Mouse (Mus musculus) midbrain, postnatal 0 days (tissue): ENCODE measurements at regions not wholly inside any gene's neighbourhood (a gene's known extent, or its start where the extent isn't known, plus 50 kb on each side); places are given as distances from the start of the nearest gene placed in this dataset.
A peak's percentile ranks its signal among the peaks of the same experiment; 100 is the strongest.

Experiments used
- ATAC-seq: fragments of 200-750 bp; cut with Nextera tagmentation; 2 replicates; pipeline ENCODE4 v1.8.0; 2017; ENCODE audit warnings: moderate number of reproducible peaks, mild to moderate bottlenecking, moderate TSS enrichment, moderate library complexity; ENCODE audit not compliant: low FRiP score
- DNase-seq: peaks from one replicate; pipeline ENCODE4 v3.0.0-alpha.2; 2015; ENCODE audit warnings: low spot score
- H3K27ac ChIP-seq: fragments of 300-500 bp; sonication (generic); 2 replicates; pipeline ENCODE4 v1.5.1; 2014; ENCODE audit warnings: low read depth, mild to moderate bottlenecking, low read length, mixed read lengths
- H3K27me3 ChIP-seq: fragments of 300-500 bp; sonication (generic); 2 replicates; pipeline ENCODE4 v1.6.1; 2014; ENCODE audit warnings: low read length, control low read depth, mixed read lengths; ENCODE audit not compliant: insufficient read depth
- H3K36me3 ChIP-seq: fragments of 300-500 bp; sonication (generic); 2 replicates; pipeline ENCODE4 v1.6.1; 2014; ENCODE audit warnings: low read length, control low read depth, mixed read lengths; ENCODE audit not compliant: insufficient read depth
- H3K4me1 ChIP-seq: fragments of 300-500 bp; sonication (generic); 2 replicates; pipeline ENCODE4 v1.6.1; 2014; ENCODE audit warnings: mild to moderate bottlenecking, control low read depth, antibody characterized with exemption, low read length, mixed read lengths; ENCODE audit not compliant: insufficient read depth
- H3K4me2 ChIP-seq: fragments of 300-500 bp; sonication (generic); 2 replicates; pipeline ENCODE4 v1.6.1; 2014; ENCODE audit warnings: low read depth, mild to moderate bottlenecking, low read length, mixed read lengths; ENCODE audit not compliant: poor library complexity, severe bottlenecking
- H3K4me3 ChIP-seq: fragments of 300-500 bp; sonication (generic); 2 replicates; pipeline ENCODE4 v1.5.1; 2014; ENCODE audit warnings: low read depth, mild to moderate bottlenecking, low read length, moderate library complexity
- H3K9ac ChIP-seq: fragments of 300-500 bp; sonication (generic); replicated peaks from 2 replicates; pipeline ENCODE4 v1.6.1; 2014; ENCODE audit warnings: mild to moderate bottlenecking, low read length, moderate library complexity, mixed read lengths; ENCODE audit not compliant: poor library complexity, severe bottlenecking
- H3K9me3 ChIP-seq: fragments of 300-500 bp; sonication (generic); 2 replicates; pipeline ENCODE4 v1.6.1; 2016; ENCODE audit warnings: low read length, control low read depth
- CTCF ChIP-seq: IDR thresholded peaks from 2 replicates; pipeline ENCODE4 v1.5.1; 2016; ENCODE audit warnings: antibody characterized with exemption, mild to moderate bottlenecking
- WGBS: fragments of 180-500 bp; shearing (Covaris S2); extraction: QIAGEN DNeasy Blood & Tissue Kit; methylation state at CpG from one replicate; pipeline ENCODE4 v1.1.7; 2014; 5-methylcytosine and 5-hydroxymethylcytosine counted together

DNA sequence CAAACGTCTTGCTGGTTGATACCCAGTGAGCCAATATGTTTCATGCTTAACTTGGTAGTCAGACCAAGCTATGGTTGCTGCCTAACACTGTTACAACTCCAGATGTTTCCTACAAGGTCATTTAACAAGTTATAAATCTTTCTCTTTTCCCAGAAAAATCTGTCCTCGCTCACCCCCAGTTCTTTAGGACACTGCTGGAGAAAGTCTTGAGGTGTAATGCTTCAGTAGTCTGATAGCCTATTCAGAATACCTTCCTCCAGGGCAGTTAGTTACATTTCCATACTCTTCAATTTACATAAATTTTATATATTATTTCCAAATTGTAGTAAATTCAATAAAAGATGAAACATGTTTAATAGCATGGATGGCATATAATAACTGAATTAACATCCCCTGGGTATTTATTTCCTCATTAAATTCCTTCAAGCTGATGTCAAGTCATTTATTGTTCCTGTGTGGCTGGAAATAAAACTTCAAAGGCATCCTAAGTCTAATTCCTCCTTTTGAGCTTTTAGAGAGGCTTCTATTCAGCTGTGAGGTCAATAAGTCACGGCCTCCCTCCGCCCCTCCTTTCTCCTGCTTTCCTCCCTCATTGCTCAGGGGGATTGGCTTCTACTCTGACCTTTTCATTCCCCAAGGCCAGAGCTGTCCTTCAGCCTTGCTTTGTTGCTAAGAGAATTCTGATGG is 738.4 kb upstream of the Chrm3 start:
- no peak overlapping the region for H3K4me3 ChIP-seq
- no peak overlapping the region for H3K4me2 ChIP-seq
- DNase-seq, result peak; percentile 13
- no peak for TF ChIP-seq CTCF
- H3K4me1 ChIP-seq, result no peaks in the 10 kb centered on the region; the same call in 1 of the 2 replicates
- H3K27ac ChIP-seq, result peak overlapping the region; percentile 14; the same call in 1 of the 2 replicates
- WGBS, result 18% methylated on average over 4 of the region's 4 CpGs
- H3K9ac ChIP-seq, result no peak overlapping the region
- no peaks in the 10 kb centered on the region for H3K36me3 ChIP-seq
- no peaks in the 10 kb centered on the region for H3K9me3 ChIP-seq
- no peaks in the 10 kb centered on the region for H3K27me3 ChIP-seq
- no peak for ATAC-seq

DNA sequence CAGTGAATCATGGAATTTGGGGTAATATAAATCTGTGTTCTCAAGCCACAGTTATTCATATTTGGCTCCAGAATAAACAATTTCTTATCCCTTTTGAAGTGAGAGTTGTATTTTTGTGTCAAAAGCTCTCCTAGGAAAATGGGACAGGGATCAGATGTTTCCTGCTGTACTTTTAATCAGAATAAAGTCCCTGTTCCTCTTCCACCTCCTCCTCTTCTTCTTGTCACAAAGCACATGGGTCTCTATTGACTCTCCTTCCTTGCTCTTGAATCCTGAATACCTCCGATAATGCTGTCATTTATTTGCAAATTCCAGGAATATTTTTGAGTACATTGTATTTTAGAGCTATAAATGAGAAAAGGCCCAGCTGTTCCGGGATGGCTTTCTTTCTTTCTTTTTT is 732.3 kb upstream of the Chrm3 start:
- no peak overlapping the region for H3K4me2 ChIP-seq
- DNase-seq (no peak), ATAC-seq (no peak)
- WGBS, result 71% methylated on average over 2 of the region's 2 CpGs
- 0 out of 2 replicates have a peak, but pooled peaks cover 5% of the 10 kb centered on the region for H3K9me3 ChIP-seq
- TF ChIP-seq CTCF, result no peak
- H3K9ac ChIP-seq, result no peak overlapping the region
- no peaks in the 10 kb centered on the region for H3K4me1 ChIP-seq
- H3K27ac ChIP-seq, result no peak overlapping the region
- H3K36me3 ChIP-seq, result no peaks in the 10 kb centered on the region
- no peak overlapping the region for H3K4me3 ChIP-seq
- no peaks in the 10 kb centered on the region for H3K27me3 ChIP-seq
